Mouse (Mus musculus) CH12.LX (cell line): Measurements from ENCODE around the gene Glt1d1.

Source experiments
- CHD2 ChIP-seq: IDR thresholded peaks from 2 replicates; pipeline ENCODE4 v1.6.1; 2011; ENCODE audit warnings: low read length, improper control_type of control experiment
- CTCF ChIP-seq, 2 experiments: IDR thresholded peaks in 1 of 2; conservative IDR thresholded peaks in 1 of 2; 2 replicates each; pipeline ENCODE4 v1.5.1; 2011 to 2012; ENCODE audit warnings: low read depth in 2 of 2, low read length in 2 of 2, improper control_type of control experiment in 1 of 2, inconsistent platforms in 1 of 2, mild to moderate bottlenecking in 1 of 2, moderate library complexity in 1 of 2
- EP300 ChIP-seq: IDR thresholded peaks from 2 replicates; pipeline ENCODE4 v1.6.1; 2011; ENCODE audit warnings: low read length, improper control_type of control experiment
- ETS1 ChIP-seq: conservative IDR thresholded peaks from 2 replicates; pipeline ENCODE4 v1.6.1; 2012; ENCODE audit warnings: low read depth, mild to moderate bottlenecking, inconsistent platforms, low read length, improper control_type of control experiment, moderate library complexity
- GABPA ChIP-seq: IDR thresholded peaks from 2 replicates; pipeline ENCODE4 v1.6.1; 2012; ENCODE audit warnings: low read depth, low read length, improper control_type of control experiment, inconsistent platforms; ENCODE audit not compliant: insufficient replicate concordance
- JUND ChIP-seq: conservative IDR thresholded peaks from 2 replicates; pipeline ENCODE4 v1.6.1; 2011; ENCODE audit warnings: low read depth, low read length, improper control_type of control experiment
- MAZ ChIP-seq: IDR thresholded peaks from 2 replicates; pipeline ENCODE4 v1.6.1; 2012; ENCODE audit warnings: low read depth, mild to moderate bottlenecking, inconsistent platforms, low read length, improper control_type of control experiment, moderate library complexity
- POLR2A ChIP-seq: IDR thresholded peaks from 2 replicates; pipeline ENCODE4 v1.6.1; 2011; ENCODE audit warnings: low read depth, mild to moderate bottlenecking, improper control_type of control experiment, low read length
- POLR2AphosphoS2 ChIP-seq: IDR thresholded peaks from 2 replicates; pipeline ENCODE4 v1.6.1; 2011; ENCODE audit warnings: low read depth, low read length, improper control_type of control experiment
- USF2 ChIP-seq: conservative IDR thresholded peaks from 2 replicates; pipeline ENCODE4 v1.6.1; 2011; ENCODE audit warnings: low read depth, low read length, improper control_type of control experiment

GRCm38 (mm10) chr5:127705225-127705624 is 73.2 kb downstream of the Glt1d1 start:
- TF ChIP-seq JUND, result no peak
- TF ChIP-seq MAZ, result no peak
- TF ChIP-seq CTCF (conservative IDR thresholded peaks at IDR 0.05 in 1 of 2, IDR thresholded peaks at IDR 0.05 in 1 of 2; ENCODE audit: low read depth in 2 of 2, low read length in 2 of 2), result no peak
- no peak for TF ChIP-seq ETS1
- no peak for TF ChIP-seq POLR2AphosphoS2
- no peak for TF ChIP-seq EP300
- no peak for TF ChIP-seq POLR2A
- no peak for TF ChIP-seq GABPA
- TF ChIP-seq USF2, result no peak
- TF ChIP-seq CHD2, result no peak
